Mouse (Mus musculus) adrenal gland, postnatal 10 days (tissue): ENCODE results near the gene Herpud1. TPM values are rescaled to one million over a fixed set of nuclear protein-coding genes. Genes with fewer than 3 reads are reported as not detected.

Source experiments
- total RNA-seq, 2 experiments: library from RNA; stranded (reverse); gene quantifications; 2 replicates each; pipeline ENCODE4 v1.2.3; 2021

Herpud1 gene
- total RNA-seq, 2 experiments from 2014 or later = 93.9 to 145 TPM

Other genes starting within 250 kb of the Herpud1 start
- not detected for gene Mt4, start 249.2 kb upstream of the Herpud1 start, total RNA-seq
- 10 to 100 TPM in 1 of 2 experiments, 1 to 10 TPM in 1; 7.6 to 11.1 TPM for gene Mt3, start 233.8 kb upstream of the Herpud1 start, total RNA-seq
- gene Mt2, start 213.8 kb upstream of the Herpud1 start, total RNA-seq = 100 to 1,000 TPM in 1 of 2 experiments, 10 to 100 TPM in 1; 67.8 to 348 TPM
- 100 to 1,000 TPM; 147 to 449 TPM for gene Mt1, start 207.4 kb upstream of the Herpud1 start, total RNA-seq
- gene Nup93, start 171.9 kb upstream of the Herpud1 start, total RNA-seq = 10 to 100 TPM; 17.3 to 21.1 TPM
- gene Slc12a3, start 57.2 kb upstream of the Herpud1 start, total RNA-seq = under 1 TPM; 0.12 to 0.24 TPM
- 1 to 10 TPM; 2.8 TPM for gene Nlrc5, start 47.9 kb downstream of the Herpud1 start, total RNA-seq
- 10 to 100 TPM; 12.6 to 16.6 TPM for gene Cpne2, start 146.6 kb downstream of the Herpud1 start, total RNA-seq
- 10 to 100 TPM; 20.2 to 23.8 TPM for gene Rspry1, start 215.5 kb downstream of the Herpud1 start, total RNA-seq
- 10 to 100 TPM; 32.2 to 40.6 TPM for gene Fam192a, start 215.6 kb downstream of the Herpud1 start, total RNA-seq